Mouse (Mus musculus) neutrophil, adult 5-6 weeks (primary cell): ENCODE data around the gene Klhl31. TPM values are rescaled to one million over a fixed set of nuclear protein-coding genes. Genes with fewer than 3 reads are reported as not detected.

Experiments used
- ATAC-seq: fragments of 151-379, 151-347 bp; 2 replicates; pipeline ENCODE4 v1.8.0; 2017; ENCODE audit warnings: mild to moderate bottlenecking, moderate TSS enrichment; ENCODE audit not compliant: insufficient number of reproducible peaks, poor library complexity, low FRiP score, severe bottlenecking; ENCODE audit errors: extremely low read depth
- total RNA-seq: library from RNA; stranded (forward); fragments of 200-1000 nt; gene quantifications from 2 replicates; pipeline ENCODE4 v1.2.3, GENCODE M21; 2017

Klhl31 gene
- total RNA-seq, 1 experiment from 2014 or later = not detected

GRCm38 (mm10) chr9:77685825-77686500 lies 49.7 kb downstream of the Klhl31 start:
- no peak for ATAC-seq

- no peak for ATAC-seq
These were observed 56.4 kb downstream of the Klhl31 start for GRCm38 (mm10) chr9:77692707-77693106.

DNA sequence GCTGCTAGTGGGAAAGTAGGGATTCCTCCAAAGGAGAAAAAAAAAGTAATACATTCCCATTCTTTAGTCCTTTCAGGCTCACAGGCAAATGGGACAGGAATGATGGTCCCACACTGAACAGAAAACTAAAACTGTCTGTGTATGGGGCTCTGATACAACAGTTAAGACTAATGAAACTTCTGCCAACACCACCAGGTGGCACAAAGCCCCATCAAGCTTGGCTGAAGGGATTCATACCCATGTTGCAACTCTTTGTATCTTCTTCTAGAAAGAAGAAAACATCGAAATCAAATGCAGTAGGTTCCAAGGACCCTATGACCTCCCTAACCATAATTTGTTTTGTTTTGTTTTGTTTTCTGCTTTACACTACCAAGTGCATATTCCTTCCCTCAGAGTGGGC lies 57.1 kb downstream of the Klhl31 start:
- ATAC-seq = no peak

DNA sequence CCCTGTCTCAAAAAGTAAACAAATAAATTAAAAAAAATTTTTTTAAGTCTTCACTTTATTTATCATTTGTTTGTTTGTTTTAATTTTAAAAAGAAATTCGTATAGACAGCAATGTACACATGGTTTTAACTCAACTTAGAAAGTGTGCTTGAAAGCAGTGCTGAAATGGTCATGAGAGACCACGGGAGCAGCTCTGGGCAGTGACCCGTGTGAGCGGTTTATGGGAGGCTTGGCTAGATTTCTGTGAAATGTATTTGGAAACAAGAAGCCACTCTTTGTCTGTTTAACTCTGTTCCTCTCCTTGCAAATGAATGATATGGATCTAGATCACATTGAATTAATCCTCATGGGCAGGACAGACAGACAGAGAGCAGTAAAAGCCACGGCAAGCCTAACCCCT lies 59.3 kb downstream of the Klhl31 start:
- no peak for ATAC-seq

GRCm38 (mm10) chr9:77703476-77703875 lies 67.2 kb downstream of the Klhl31 start:
- no peak for ATAC-seq

- ATAC-seq = no peak
These were observed 67.8 kb downstream of the Klhl31 start for GRCm38 (mm10) chr9:77704108-77704507.

- ATAC-seq = no peak
These were observed 70.2 kb downstream of the Klhl31 start for GRCm38 (mm10) chr9:77706515-77706914.

DNA sequence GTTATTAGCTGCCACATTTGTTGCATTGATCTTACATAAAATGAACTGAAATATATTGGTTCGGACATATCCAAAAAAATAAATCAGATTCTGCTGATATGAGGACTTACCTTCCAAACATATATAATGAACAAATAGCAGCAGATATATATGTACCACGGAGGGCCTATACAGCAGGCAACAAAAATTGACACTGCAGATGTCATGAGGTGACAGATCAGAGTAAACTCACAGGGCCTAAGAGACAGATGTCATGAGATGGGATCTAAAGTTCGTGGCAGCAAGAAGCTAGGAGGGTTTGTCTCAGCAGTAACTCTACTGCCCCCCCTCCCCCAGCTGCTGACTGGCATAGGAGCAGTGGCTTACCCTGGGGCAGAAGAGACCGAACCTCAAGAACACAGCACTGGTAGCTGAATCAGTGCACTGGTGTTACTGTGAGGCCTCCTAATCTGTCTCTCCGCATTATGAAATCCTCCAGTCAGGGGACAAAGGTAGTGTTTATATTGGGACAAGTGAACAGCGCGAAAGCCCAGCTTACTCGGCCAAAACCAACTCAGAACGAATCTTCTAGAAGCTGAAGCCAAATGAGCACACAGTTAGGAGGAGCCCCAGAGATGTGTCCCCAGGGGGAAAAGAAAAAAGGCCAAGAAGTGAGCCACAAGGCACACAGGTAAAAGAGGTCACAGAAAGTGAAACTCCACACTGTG lies 71.3 kb downstream of the Klhl31 start:
- ATAC-seq = no peak

DNA sequence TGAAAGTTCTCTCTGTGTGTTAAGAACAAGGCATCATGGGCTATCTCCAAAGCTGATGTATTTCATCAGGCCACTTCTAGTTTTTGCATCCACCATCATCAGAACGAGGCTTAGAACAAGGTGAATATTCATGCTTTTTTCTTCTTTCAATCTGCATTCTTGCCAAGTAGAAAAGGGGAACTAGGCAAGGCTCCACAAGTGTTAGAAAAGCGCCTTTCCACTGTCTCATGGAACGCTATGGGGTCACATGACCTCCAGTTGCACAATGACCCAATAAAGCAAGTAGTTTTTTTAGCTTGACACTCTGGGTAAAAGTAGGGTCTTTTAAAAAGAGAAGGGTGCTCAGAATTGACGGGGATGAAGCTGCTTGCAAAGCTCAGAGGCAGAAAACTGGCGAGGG lies 72.7 kb downstream of the Klhl31 start:
- no peak for ATAC-seq

Other genes starting within 250 kb of the Klhl31 start
- 9.3 and 11.8 TPM in 2 replicates for gene Lrrc1, start 91.6 kb upstream of the Klhl31 start, total RNA-seq
- gene Gclc, start 118.0 kb downstream of the Klhl31 start, total RNA-seq = 25.8 and 28.4 TPM in 2 replicates